Mouse (Mus musculus): ENCODE data around the gene Phf21b. TPM values are rescaled to one million over a fixed set of nuclear protein-coding genes. Genes with fewer than 3 reads are reported as not detected.

Gene Phf21b
- polyA plus RNA-seq, 1 experiment from 2014 or later, result 0.08 TPM

DNA sequence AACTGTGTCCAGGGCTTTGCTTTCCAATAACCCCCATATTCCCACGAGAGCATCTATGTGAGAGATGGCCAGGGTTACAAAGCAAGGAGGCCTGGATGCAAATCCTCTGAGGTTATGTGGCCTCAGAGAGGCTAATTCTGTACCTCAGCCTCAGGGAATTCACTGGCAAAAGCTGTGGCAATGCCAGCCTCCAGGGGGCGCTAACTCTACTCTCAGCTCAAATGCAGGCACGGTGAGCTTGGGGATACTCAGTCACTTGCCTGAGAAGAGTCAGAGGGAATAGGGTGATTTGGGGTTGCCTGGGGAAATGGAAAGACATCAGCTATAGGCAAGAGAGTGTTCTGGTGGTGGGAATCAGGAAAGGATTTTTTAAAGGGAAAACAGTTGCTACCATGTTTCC lies 52.2 kb downstream of the Phf21b start:
- WGBS, result 56% methylated on average over 3 of the region's 3 CpGs
- H3K4me1 ChIP-seq (ENCODE audit: insufficient read depth, low read depth, low read length), result no peaks in the 10 kb centered on the region
- H3K36me3 ChIP-seq (ENCODE audit: insufficient read depth, low read length), result no peaks in the 10 kb centered on the region
- H3K27me3 ChIP-seq (replicated peaks; ENCODE audit: insufficient read depth, low read length), result no peaks in the 10 kb centered on the region
- no peak overlapping the region for H3K4me3 ChIP-seq (ENCODE audit: low read depth, low read length)
- no peak overlapping the region for H3K27ac ChIP-seq (ENCODE audit: low read length)
- H3K9ac ChIP-seq (replicated peaks; ENCODE audit: low read depth), result no peak overlapping the region
- H3K4me2 ChIP-seq (replicated peaks; ENCODE audit: low read depth, low read length), result no peak overlapping the region
- TF ChIP-seq CTCF (IDR thresholded peaks at IDR 0.05), result peak; percentile 79
- no peak for TF ChIP-seq EP300 (IDR thresholded peaks at IDR 0.05)
- peak; percentile 40 for DNase-seq (ENCODE audit: low spot score)
- H3K9me3 ChIP-seq (ENCODE audit: low read length), result no peaks in the 10 kb centered on the region
- no peak for ATAC-seq

DNA sequence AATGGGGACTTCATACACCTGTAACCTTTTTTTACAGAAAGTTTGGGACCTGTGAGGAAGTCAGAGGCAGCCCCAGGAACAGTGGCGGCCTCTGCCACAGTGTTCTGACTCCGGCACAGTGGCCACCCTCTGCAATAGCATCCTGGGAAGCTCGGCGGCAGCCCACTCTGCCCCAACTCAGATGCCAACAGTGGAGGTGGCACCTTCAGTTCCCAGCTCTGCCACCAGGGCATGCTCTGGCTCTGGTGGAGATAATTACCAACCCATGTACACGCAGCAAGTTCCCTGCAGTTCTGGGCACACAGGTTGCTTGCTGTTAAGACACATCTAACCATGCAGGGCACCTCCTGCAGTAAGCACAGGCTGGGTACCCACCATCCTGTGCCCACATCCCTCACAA lies 55.7 kb downstream of the Phf21b start:
- Histone ChIP-seq H3K36me3 (ENCODE audit: insufficient read depth, low read length) (no peaks in the 10 kb centered on the region), H3K4me3 (ENCODE audit: low read depth, low read length) (no peak overlapping the region), H3K4me1 (ENCODE audit: insufficient read depth, low read depth, low read length) (no peaks in the 10 kb centered on the region), H3K9me3 (ENCODE audit: low read length) (no peaks in the 10 kb centered on the region), H3K4me2 (replicated peaks; ENCODE audit: low read depth, low read length) (no peak overlapping the region), H3K9ac (replicated peaks; ENCODE audit: low read depth) (no peak overlapping the region), H3K27ac (ENCODE audit: low read length) (no peak overlapping the region), H3K27me3 (replicated peaks; ENCODE audit: insufficient read depth, low read length) (no peaks in the 10 kb centered on the region)
- TF ChIP-seq CTCF (IDR thresholded peaks at IDR 0.05) (peak; percentile 59), EP300 (IDR thresholded peaks at IDR 0.05) (no peak)
- DNase-seq (ENCODE audit: low spot score), result no peak
- WGBS, result 81% methylated on average over 5 of the region's 5 CpGs
- no peak for ATAC-seq

DNA sequence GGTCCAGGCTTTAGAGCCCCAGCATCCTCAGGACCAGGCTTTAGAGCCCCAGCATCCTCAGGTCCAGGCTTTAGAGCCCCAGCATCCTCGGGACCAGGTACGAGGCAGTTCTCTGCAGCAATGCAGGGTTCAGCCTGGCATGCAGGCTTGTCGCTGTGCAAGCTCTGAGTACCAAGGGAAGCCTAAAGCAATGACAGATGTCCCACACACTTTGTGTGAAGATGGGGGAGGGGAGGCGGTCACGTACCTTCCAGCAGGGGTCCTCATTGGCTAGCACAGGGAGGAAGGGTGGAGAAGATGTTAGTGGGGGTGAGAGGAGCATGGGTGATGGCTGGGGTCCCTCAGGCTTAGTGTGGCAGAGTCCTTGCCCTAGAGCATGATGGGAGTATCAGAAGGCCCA lies 62.2 kb downstream of the Phf21b start:
- H3K4me1 ChIP-seq (ENCODE audit: insufficient read depth, low read depth, low read length), result no peaks in the 10 kb centered on the region
- H3K4me2 ChIP-seq (replicated peaks; ENCODE audit: low read depth, low read length), result no peak overlapping the region
- DNase-seq (ENCODE audit: low spot score) (no peak), ATAC-seq (no peak)
- no peak overlapping the region for H3K27ac ChIP-seq (ENCODE audit: low read length)
- TF ChIP-seq EP300 (IDR thresholded peaks at IDR 0.05), result no peak
- no peak for TF ChIP-seq CTCF (IDR thresholded peaks at IDR 0.05)
- H3K36me3 ChIP-seq (ENCODE audit: insufficient read depth, low read length), result no peaks in the 10 kb centered on the region
- WGBS, result 69% methylated on average over 5 of the region's 5 CpGs
- no peak overlapping the region for H3K9ac ChIP-seq (replicated peaks; ENCODE audit: low read depth)
- no peak overlapping the region for H3K4me3 ChIP-seq (ENCODE audit: low read depth, low read length)
- no peaks in the 10 kb centered on the region for H3K27me3 ChIP-seq (replicated peaks; ENCODE audit: insufficient read depth, low read length)
- H3K9me3 ChIP-seq (ENCODE audit: low read length), result no peaks in the 10 kb centered on the region

DNA sequence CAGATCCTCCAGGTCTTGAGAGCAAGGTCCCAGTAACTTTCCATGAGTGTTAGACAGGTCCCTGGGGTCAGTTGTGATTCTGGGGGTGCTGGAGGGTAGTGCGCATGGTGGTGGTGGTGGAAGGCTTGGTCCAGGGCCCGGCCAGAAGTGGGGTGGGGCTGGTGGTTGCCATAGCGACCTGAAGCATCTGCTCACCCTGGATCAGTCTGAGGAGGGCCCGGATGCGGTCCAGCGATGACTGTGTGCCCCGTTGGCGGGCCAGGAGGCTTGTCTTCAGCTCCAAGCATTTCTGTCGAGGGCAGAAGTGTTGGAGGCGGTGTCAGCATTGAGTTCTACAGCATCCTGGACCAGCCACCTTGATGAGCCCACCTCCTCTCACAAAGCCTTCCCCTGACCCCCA lies 68.7 kb downstream of the Phf21b start:
- Histone ChIP-seq H3K4me1 (ENCODE audit: insufficient read depth, low read depth, low read length) (no peaks in the 10 kb centered on the region), H3K27me3 (replicated peaks; ENCODE audit: insufficient read depth, low read length) (no peaks in the 10 kb centered on the region), H3K4me2 (replicated peaks; ENCODE audit: low read depth, low read length) (no peak overlapping the region), H3K27ac (ENCODE audit: low read length) (no peak overlapping the region), H3K36me3 (ENCODE audit: insufficient read depth, low read length) (no peaks in the 10 kb centered on the region), H3K4me3 (ENCODE audit: low read depth, low read length) (no peak overlapping the region), H3K9ac (replicated peaks; ENCODE audit: low read depth) (no peak overlapping the region), H3K9me3 (ENCODE audit: low read length) (no peaks in the 10 kb centered on the region)
- no peak for DNase-seq (ENCODE audit: low spot score)
- ATAC-seq, result no peak
- 82% methylated on average over 10 of the region's 10 CpGs for WGBS
- TF ChIP-seq CTCF (IDR thresholded peaks at IDR 0.05) (no peak), EP300 (IDR thresholded peaks at IDR 0.05) (no peak)

DNA sequence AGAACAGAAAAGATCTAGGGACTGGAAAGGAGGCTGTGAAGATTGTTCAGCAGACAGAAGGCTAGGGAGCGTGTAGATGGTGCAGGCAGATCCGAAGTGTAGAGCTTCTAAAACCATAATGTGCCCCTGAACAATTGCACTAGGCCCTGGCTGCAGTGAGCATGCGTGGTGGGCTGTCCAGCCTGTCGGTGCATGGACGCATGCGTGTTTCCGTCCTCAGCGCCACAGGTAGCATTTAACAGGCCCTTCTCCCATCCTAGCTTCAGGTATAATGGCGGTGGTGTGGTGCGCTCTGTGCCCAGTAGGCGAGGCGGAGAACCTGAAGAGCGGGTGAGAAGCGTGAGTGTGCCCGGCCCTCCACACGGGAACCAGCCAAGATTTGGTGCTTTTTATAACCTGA lies 71.0 kb downstream of the Phf21b start:
- Histone ChIP-seq H3K9me3 (ENCODE audit: low read length) (no peaks in the 10 kb centered on the region), H3K4me3 (ENCODE audit: low read depth, low read length) (no peak overlapping the region), H3K9ac (replicated peaks; ENCODE audit: low read depth) (no peak overlapping the region), H3K27ac (ENCODE audit: low read length) (no peak overlapping the region), H3K4me2 (replicated peaks; ENCODE audit: low read depth, low read length) (no peak overlapping the region), H3K4me1 (ENCODE audit: insufficient read depth, low read depth, low read length) (no peaks in the 10 kb centered on the region), H3K27me3 (replicated peaks; ENCODE audit: insufficient read depth, low read length) (no peaks in the 10 kb centered on the region), H3K36me3 (ENCODE audit: insufficient read depth, low read length) (no peaks in the 10 kb centered on the region)
- WGBS, result 91% methylated on average over 16 of the region's 16 CpGs
- DNase-seq (ENCODE audit: low spot score), result no peak
- no peak for TF ChIP-seq EP300 (IDR thresholded peaks at IDR 0.05)
- TF ChIP-seq CTCF (IDR thresholded peaks at IDR 0.05), result no peak
- ATAC-seq, result no peak

DNA sequence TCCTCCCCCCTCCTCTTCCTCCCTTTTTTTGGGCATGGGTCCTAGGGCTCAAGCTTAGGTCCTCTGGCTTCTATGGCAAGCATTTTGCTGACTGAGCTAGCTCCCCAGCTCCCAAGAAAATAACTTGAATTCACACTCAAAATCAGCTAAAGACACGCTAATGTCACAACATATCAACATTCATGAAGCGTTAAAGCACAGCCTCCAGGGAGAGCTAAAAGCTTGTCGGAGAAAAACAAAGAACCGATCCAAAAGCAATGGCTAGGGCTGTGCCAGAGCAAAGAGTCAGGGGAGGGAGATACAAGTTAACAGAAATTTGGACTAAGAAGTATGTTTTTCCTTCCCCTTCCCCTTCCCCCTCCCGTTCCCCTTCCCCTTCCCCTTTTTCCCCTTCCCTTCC lies 77.3 kb downstream of the Phf21b start:
- DNase-seq (ENCODE audit: low spot score), result no peak
- Histone ChIP-seq H3K9ac (replicated peaks; ENCODE audit: low read depth) (no peak overlapping the region), H3K27me3 (replicated peaks; ENCODE audit: insufficient read depth, low read length) (no peaks in the 10 kb centered on the region), H3K27ac (ENCODE audit: low read length) (no peak overlapping the region), H3K9me3 (ENCODE audit: low read length) (no peaks in the 10 kb centered on the region), H3K4me3 (ENCODE audit: low read depth, low read length) (no peak overlapping the region), H3K4me2 (replicated peaks; ENCODE audit: low read depth, low read length) (no peak overlapping the region), H3K36me3 (ENCODE audit: insufficient read depth, low read length) (no peaks in the 10 kb centered on the region), H3K4me1 (ENCODE audit: insufficient read depth, low read depth, low read length) (no peaks in the 10 kb centered on the region)
- no peak for TF ChIP-seq EP300 (IDR thresholded peaks at IDR 0.05)
- TF ChIP-seq CTCF (IDR thresholded peaks at IDR 0.05), result no peak
- 40% methylated on average over 5 of the region's 5 CpGs for WGBS
- ATAC-seq, result no peak
